Mouse (Mus musculus): Measurements from ENCODE around the gene Bpifa6. TPM values are rescaled to one million over a fixed set of nuclear protein-coding genes. Genes with fewer than 3 reads are reported as not detected.

The Bpifa6 gene
- polyA plus RNA-seq, 1 experiment from 2014 or later: not detected

DNA sequence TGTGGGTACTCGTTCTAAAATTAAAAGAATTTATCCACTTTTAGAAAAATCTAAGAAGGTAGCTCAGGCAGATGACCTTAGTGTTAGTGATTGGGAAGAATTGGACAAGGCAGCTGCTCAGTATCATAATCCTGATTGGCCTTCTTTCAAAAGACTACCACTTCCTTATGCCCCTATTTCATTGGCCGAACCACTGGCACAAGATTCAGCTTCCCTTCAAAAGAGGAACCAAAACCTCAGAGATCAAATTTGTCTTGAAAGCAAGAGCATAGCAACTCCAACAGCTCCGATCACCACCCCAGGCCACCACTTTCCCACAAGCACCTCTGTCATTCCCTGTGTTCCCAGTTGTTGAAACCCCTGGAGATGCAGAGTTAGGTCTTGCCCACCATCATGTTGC lies 70.0 kb downstream of the Bpifa6 start:
- no peak for DNase-seq
- Histone ChIP-seq H3K4me3 (replicated peaks) (no peak overlapping the region), H3K9ac (no peak overlapping the region), H3K9me3 (replicated peaks) (no peaks in the 10 kb centered on the region), H3K4me1 (replicated peaks) (no peaks in the 10 kb centered on the region), H3K36me3 (no peaks in the 10 kb centered on the region), H3K27me3 (no peaks in the 10 kb centered on the region), H3K27ac (no peak overlapping the region), H3K4me2 (no peak overlapping the region)
- no peak for ATAC-seq (ENCODE audit: low read depth)
- 49% methylated on average over 3 of the region's 3 CpGs for WGBS (ENCODE audit: insufficient replicate concordance)

Other genes starting within 250 kb of the Bpifa6 start
- gene Mapre1, start 233.7 kb upstream of the Bpifa6 start, polyA plus RNA-seq (2015; fragmentation: Nextera tagmentation; extraction: Ambion mirVana): 161 and 202 TPM in 2 replicates
- 0.06 TPM in 1 of 2 replicates, not detected in the other for gene Efcab8, start 195.0 kb upstream of the Bpifa6 start, polyA plus RNA-seq (2015; fragmentation: Nextera tagmentation; extraction: Ambion mirVana)
- not detected in 2 replicates for gene Sun5, start 103.9 kb upstream of the Bpifa6 start, polyA plus RNA-seq (2015; fragmentation: Nextera tagmentation; extraction: Ambion mirVana)
- gene Bpifb2, start 99.9 kb upstream of the Bpifa6 start, polyA plus RNA-seq (2015; fragmentation: Nextera tagmentation; extraction: Ambion mirVana): not detected in 2 replicates
- not detected in 2 replicates for gene Bpifb6, start 74.6 kb upstream of the Bpifa6 start, polyA plus RNA-seq (2015; fragmentation: Nextera tagmentation; extraction: Ambion mirVana)
- gene Bpifb3, start 56.7 kb upstream of the Bpifa6 start, polyA plus RNA-seq (2015; fragmentation: Nextera tagmentation; extraction: Ambion mirVana): not detected in 2 replicates
- gene Bpifb4, start 36.7 kb upstream of the Bpifa6 start, polyA plus RNA-seq (2015; fragmentation: Nextera tagmentation; extraction: Ambion mirVana): 0.07 TPM in 1 of 2 replicates, not detected in the other
- not detected in 2 replicates for gene Bpifa2, start 33.3 kb downstream of the Bpifa6 start, polyA plus RNA-seq (2015; fragmentation: Nextera tagmentation; extraction: Ambion mirVana)
- not detected in 2 replicates for gene Bpifa3, start 155.4 kb downstream of the Bpifa6 start, polyA plus RNA-seq (2015; fragmentation: Nextera tagmentation; extraction: Ambion mirVana)
- gene Bpifa1, start 167.9 kb downstream of the Bpifa6 start, polyA plus RNA-seq (2015; fragmentation: Nextera tagmentation; extraction: Ambion mirVana): 0.09 TPM in 1 of 2 replicates, not detected in the other
- gene Bpifa5, start 187.7 kb downstream of the Bpifa6 start, polyA plus RNA-seq (2015; fragmentation: Nextera tagmentation; extraction: Ambion mirVana): 0.09 and 0.10 TPM in 2 replicates
- gene Bpifb1, start 215.9 kb downstream of the Bpifa6 start, polyA plus RNA-seq (2015; fragmentation: Nextera tagmentation; extraction: Ambion mirVana): 0.21 and 0.38 TPM in 2 replicates
- not detected in 2 replicates for gene Bpifb5, start 248.8 kb downstream of the Bpifa6 start, polyA plus RNA-seq (2015; fragmentation: Nextera tagmentation; extraction: Ambion mirVana)